Mouse (Mus musculus) lung, embryonic 15.5 days (tissue): Measurements from ENCODE around the gene Snw1. TPM values are rescaled to one million over a fixed set of nuclear protein-coding genes. Genes with fewer than 3 reads are reported as not detected.
"Not testable (repeated sequence)": the region's sequence is repeated elsewhere in the genome, so short reads cannot be mapped to it uniquely, and the experiment has no call there.

Experiments used
- ATAC-seq: fragments of 200-750 bp; cut with Nextera tagmentation; 2 replicates; pipeline ENCODE4 v1.8.0; 2017; ENCODE audit warnings: moderate number of reproducible peaks, borderline replicate concordance; ENCODE audit not compliant: low FRiP score, low TSS enrichment; ENCODE audit errors: extremely low read depth
- H3K27ac ChIP-seq: fragments of 300-500 bp; sonication (generic); 2 replicates; pipeline ENCODE4 v1.5.1; 2015; ENCODE audit warnings: moderate library complexity, mild to moderate bottlenecking, inconsistent platforms
- H3K27me3 ChIP-seq: fragments of 300-500 bp; sonication (generic); 2 replicates; pipeline ENCODE4 v1.6.1; 2015; ENCODE audit warnings: inconsistent platforms
- H3K36me3 ChIP-seq: fragments of 300-500 bp; sonication (generic); 2 replicates; pipeline ENCODE4 v1.6.1; 2015; ENCODE audit warnings: inconsistent platforms
- H3K4me1 ChIP-seq: fragments of 300-500 bp; sonication (generic); 2 replicates; pipeline ENCODE4 v1.6.1; 2015; ENCODE audit warnings: inconsistent platforms
- H3K4me2 ChIP-seq: fragments of 300-500 bp; sonication (generic); 2 replicates; pipeline ENCODE4 v1.6.1; 2015; ENCODE audit warnings: inconsistent platforms, mild to moderate bottlenecking, moderate library complexity
- H3K4me3 ChIP-seq: fragments of 300-500 bp; sonication (generic); 2 replicates; pipeline ENCODE4 v1.5.1; 2015; ENCODE audit warnings: mild to moderate bottlenecking, inconsistent platforms
- H3K9ac ChIP-seq: fragments of 300-500 bp; sonication (generic); 2 replicates; pipeline ENCODE4 v1.6.1; 2015; ENCODE audit warnings: inconsistent platforms
- H3K9me3 ChIP-seq: fragments of 300-500 bp; sonication (generic); 2 replicates; pipeline ENCODE4 v1.6.1; 2016; ENCODE audit warnings: inconsistent platforms
- WGBS: fragments of 180-500 bp; shearing (Covaris S2); methylation state at CpG from one replicate; pipeline ENCODE4 v1.1.7; 2015; 5-methylcytosine and 5-hydroxymethylcytosine counted together
- polyA plus RNA-seq: library from polyadenylated mRNA; unstranded; fragments of >200 nt; fragmentation: Nextera tagmentation; extraction: Ambion mirVana; gene quantifications from 2 replicates; pipeline ENCODE4 v1.2.1, GENCODE M21; 2015

Gene Snw1
- 116 and 118 TPM in 2 replicates for polyA plus RNA-seq

- H3K4me2 ChIP-seq = peak within 1 kb of the TSS; percentile 59
- H3K27me3 ChIP-seq = no peaks in the 10 kb centered on the region
- H3K4me3 ChIP-seq = peak within 1 kb of the TSS; percentile 74
- H3K9me3 ChIP-seq = no peaks in the 10 kb centered on the region
- peak; percentile 96 for ATAC-seq
- H3K36me3 ChIP-seq = peaks cover 14% of the 10 kb centered on the region
- peak within 1 kb of the TSS; percentile 89 for H3K9ac ChIP-seq
- peaks cover 12% of the 10 kb centered on the region for H3K4me1 ChIP-seq
- H3K27ac ChIP-seq = peak within 1 kb of the TSS; percentile 84
- 3% methylated on average over 45 of the region's 45 CpGs for WGBS
Measured at GRCm38 (mm10) chr12:87471964-87472786, at the start of gene Snw1. TSS of gene Snw1 (minus strand) at chr12:87472274.

- H3K4me3 ChIP-seq, H3K27ac ChIP-seq, H3K4me1 ChIP-seq, H3K4me2 ChIP-seq, H3K9ac ChIP-seq, H3K27me3 ChIP-seq, H3K9me3 ChIP-seq, ATAC-seq, H3K36me3 ChIP-seq: not testable (repeated sequence)
- 52% methylated on average over 3 of the region's 3 CpGs for WGBS
Measured at GRCm38 (mm10) chr12:87519616-87520015, 47.5 kb upstream of the Snw1 start.

- not testable (repeated sequence) for H3K36me3 ChIP-seq, H3K27me3 ChIP-seq, H3K27ac ChIP-seq, H3K4me2 ChIP-seq, H3K4me1 ChIP-seq, H3K9me3 ChIP-seq, ATAC-seq, H3K9ac ChIP-seq, H3K4me3 ChIP-seq
- 83% methylated on average over 4 of the region's 4 CpGs for WGBS
Measured at GRCm38 (mm10) chr12:87514016-87514415, 41.9 kb upstream of the Snw1 start, which contains the start of gene Gm8300. TSS of gene Gm8300 (plus strand) at chr12:87514316.

GRCm38 (mm10) chr12:87494421-87494820, 22.3 kb upstream of the Snw1 start, which contains the start of gene Gm5788:
TSS of gene Gm5788 (plus strand) at chr12:87494721.
- not testable (repeated sequence) for H3K4me2 ChIP-seq, H3K9ac ChIP-seq, H3K36me3 ChIP-seq, H3K27ac ChIP-seq, ATAC-seq, H3K27me3 ChIP-seq, H3K4me3 ChIP-seq, H3K9me3 ChIP-seq, H3K4me1 ChIP-seq
- 82% methylated on average over 3 of the region's 3 CpGs for whole genome bisulfite sequencing

GRCm38 (mm10) chr12:87488683-87489082, 16.6 kb upstream of the Snw1 start:
- WGBS = 60% methylated on average over 2 of the region's 2 CpGs
- ATAC-seq, H3K4me1 ChIP-seq: not testable (repeated sequence)

GRCm38 (mm10) chr12:87482482-87482881, 10.4 kb upstream of the Snw1 start:
- WGBS = 77% methylated on average over 5 of the region's 5 CpGs
- not testable (repeated sequence) for ATAC-seq, H3K9ac ChIP-seq, H3K27ac ChIP-seq, H3K9me3 ChIP-seq, H3K36me3 ChIP-seq, H3K4me3 ChIP-seq, H3K27me3 ChIP-seq, H3K4me2 ChIP-seq, H3K4me1 ChIP-seq

More at GRCm38 (mm10) chr12:87488683-87489082, 16.6 kb upstream of the Snw1 start:
- not testable (repeated sequence) for H3K27ac ChIP-seq, H3K4me2 ChIP-seq, H3K4me3 ChIP-seq, H3K9me3 ChIP-seq, H3K27me3 ChIP-seq, H3K9ac ChIP-seq, H3K36me3 ChIP-seq

- Histone ChIP-seq H3K9ac (no peak overlapping the region), H3K9me3 (no peaks in the 10 kb centered on the region), H3K4me3 (no peak overlapping the region), H3K36me3 (no peaks in the 10 kb centered on the region), H3K4me2 (no peak overlapping the region), H3K27me3 (no peaks in the 10 kb centered on the region), H3K27ac (no peak overlapping the region), H3K4me1 (peaks cover 12% of the 10 kb centered on the region)
- ATAC-seq = no peak
- 66% methylated on average over 3 of the region's 3 CpGs for WGBS
Measured at GRCm38 (mm10) chr12:87474756-87475155, 2.7 kb upstream of the Snw1 start.

- ATAC-seq = no peak
- peak overlapping the region; percentile 89 for H3K9ac ChIP-seq
- no peaks in the 10 kb centered on the region for H3K9me3 ChIP-seq
- peak overlapping the region; percentile 84 for H3K27ac ChIP-seq
- peaks cover 20% of the 10 kb centered on the region for H3K36me3 ChIP-seq
- no peaks in the 10 kb centered on the region for H3K27me3 ChIP-seq
- H3K4me3 ChIP-seq = peak overlapping the region; percentile 74
- WGBS = under 1% methylated on average over 19 of the region's 19 CpGs
- H3K4me2 ChIP-seq = peak overlapping the region; percentile 59
- peaks cover 12% of the 10 kb centered on the region for H3K4me1 ChIP-seq
Measured at GRCm38 (mm10) chr12:87471421-87471963, 582 bp downstream of the Snw1 start.

GRCm38 (mm10) chr12:87470263-87471136, 1.6 kb downstream of the Snw1 start:
- peaks cover 26% of the 10 kb centered on the region for H3K36me3 ChIP-seq
- peak overlapping the region; percentile 74 for H3K4me3 ChIP-seq
- H3K27ac ChIP-seq = no peak overlapping the region
- ATAC-seq = no peak
- peak overlapping the region; percentile 89; the same call in 1 of the 2 replicates for H3K9ac ChIP-seq
- no peaks in the 10 kb centered on the region for H3K27me3 ChIP-seq
- peaks cover 12% of the 10 kb centered on the region for H3K4me1 ChIP-seq
- WGBS = 59% methylated on average over 7 of the region's 7 CpGs
- H3K4me2 ChIP-seq = peak overlapping the region; percentile 59
- H3K9me3 ChIP-seq = no peaks in the 10 kb centered on the region

GRCm38 (mm10) chr12:87464678-87465297, 7.3 kb downstream of the Snw1 start:
- Histone ChIP-seq H3K4me1 (no peaks in the 10 kb centered on the region), H3K27me3 (no peaks in the 10 kb centered on the region), H3K9ac (no peak overlapping the region), H3K27ac (no peak overlapping the region), H3K36me3 (peaks cover 77% of the 10 kb centered on the region), H3K4me2 (no peak overlapping the region), H3K9me3 (no peaks in the 10 kb centered on the region), H3K4me3 (no peak overlapping the region)
- WGBS = 84% methylated on average over 6 of the region's 6 CpGs
- no peak for ATAC-seq

- Histone ChIP-seq H3K9me3 (no peaks in the 10 kb centered on the region), H3K4me1 (peaks cover 7% of the 10 kb centered on the region; the same call in 1 of the 2 replicates), H3K4me3 (no peak overlapping the region), H3K9ac (no peak overlapping the region), H3K27ac (no peak overlapping the region), H3K4me2 (no peak overlapping the region), H3K27me3 (no peaks in the 10 kb centered on the region), H3K36me3 (peaks cover 72% of the 10 kb centered on the region)
- WGBS = 86% methylated on average over 9 of the region's 9 CpGs
- ATAC-seq = no peak
Measured at GRCm38 (mm10) chr12:87449456-87449855, 22.6 kb downstream of the Snw1 start.
